Mouse (Mus musculus): ENCODE data around the gene Ablim2. TPM values are rescaled to one million over a fixed set of nuclear protein-coding genes. Genes with fewer than 3 reads are reported as not detected.

The Ablim2 gene
- polyA plus RNA-seq, 1 experiment from 2014 or later: 0.94 TPM

GRCm38 (mm10) chr5:35739536-35740278, 18.0 kb upstream of the Ablim2 start, which contains the start of gene Sh3tc1:
Gene Sh3tc1 (minus strand): TSS chr5:35739987.
- Histone ChIP-seq H3K4me3 (no peak within 1 kb of the TSS), H3K4me2 (no peak within 1 kb of the TSS), H3K9me3 (no peaks in the 10 kb centered on the region), H3K9ac (no peak within 1 kb of the TSS; the same call in 1 of the 2 replicates), H3K36me3 (no peaks in the 10 kb centered on the region), H3K27me3 (peaks cover 33% of the 10 kb centered on the region), H3K4me1 (0 out of 2 replicates have a peak, but pooled peaks cover 6% of the 10 kb centered on the region), H3K27ac (no peak within 1 kb of the TSS)
- no peak for ATAC-seq (ENCODE audit: insufficient number of reproducible peaks, insufficient read depth, low FRiP score, low TSS enrichment, low read depth)
- 18% methylated on average over 10 of the region's 10 CpGs for WGBS

GRCm38 (mm10) chr5:35740716-35741115, 17.0 kb upstream of the Ablim2 start:
- 7% methylated on average over 10 of the region's 10 CpGs for WGBS
- ATAC-seq (ENCODE audit: insufficient number of reproducible peaks, insufficient read depth, low FRiP score, low TSS enrichment, low read depth): no peak

GRCm38 (mm10) chr5:35741225-35741820, 16.4 kb upstream of the Ablim2 start:
- no peak for ATAC-seq (ENCODE audit: insufficient number of reproducible peaks, insufficient read depth, low FRiP score, low TSS enrichment, low read depth)
- Histone ChIP-seq H3K9ac (no peak overlapping the region), H3K4me3 (no peak overlapping the region), H3K27ac (no peak overlapping the region), H3K4me2 (no peak overlapping the region), H3K36me3 (no peaks in the 10 kb centered on the region), H3K4me1 (0 out of 2 replicates have a peak, but pooled peaks cover 6% of the 10 kb centered on the region), H3K27me3 (peaks cover 33% of the 10 kb centered on the region), H3K9me3 (no peaks in the 10 kb centered on the region)
- 38% methylated on average over 13 of the region's 13 CpGs for WGBS

More at GRCm38 (mm10) chr5:35740716-35741115, 17.0 kb upstream of the Ablim2 start:
- Histone ChIP-seq H3K27me3 (peaks cover 33% of the 10 kb centered on the region), H3K4me2 (no peak overlapping the region), H3K9me3 (no peaks in the 10 kb centered on the region), H3K4me3 (no peak overlapping the region), H3K27ac (no peak overlapping the region), H3K36me3 (no peaks in the 10 kb centered on the region), H3K9ac (no peak overlapping the region; the same call in 1 of the 2 replicates), H3K4me1 (0 out of 2 replicates have a peak, but pooled peaks cover 6% of the 10 kb centered on the region)

- no peak overlapping the region for H3K4me3 ChIP-seq
- ATAC-seq (ENCODE audit: insufficient number of reproducible peaks, insufficient read depth, low FRiP score, low TSS enrichment, low read depth): no peak
- WGBS: 71% methylated on average over 8 of the region's 8 CpGs
- H3K36me3 ChIP-seq: no peaks in the 10 kb centered on the region
- no peaks in the 10 kb centered on the region for H3K9me3 ChIP-seq
- H3K27ac ChIP-seq: no peak overlapping the region
- H3K27me3 ChIP-seq: peaks cover 33% of the 10 kb centered on the region
- H3K9ac ChIP-seq: no peak overlapping the region
- no peak overlapping the region for H3K4me2 ChIP-seq
- 0 out of 2 replicates have a peak, but pooled peaks cover 6% of the 10 kb centered on the region for H3K4me1 ChIP-seq
Observed at GRCm38 (mm10) chr5:35743238-35743951, 14.3 kb upstream of the Ablim2 start.

GRCm38 (mm10) chr5:35743990-35744722, 13.5 kb upstream of the Ablim2 start:
- Histone ChIP-seq H3K27me3 (peaks cover 28% of the 10 kb centered on the region), H3K9ac (no peak overlapping the region), H3K4me3 (no peak overlapping the region), H3K27ac (no peak overlapping the region), H3K9me3 (no peaks in the 10 kb centered on the region), H3K4me1 (0 out of 2 replicates have a peak, but pooled peaks cover 6% of the 10 kb centered on the region), H3K4me2 (no peak overlapping the region), H3K36me3 (no peaks in the 10 kb centered on the region)
- WGBS: 79% methylated on average over 7 of the region's 7 CpGs
- no peak for ATAC-seq (ENCODE audit: insufficient number of reproducible peaks, insufficient read depth, low FRiP score, low TSS enrichment, low read depth)

GRCm38 (mm10) chr5:35745406-35745805, 12.3 kb upstream of the Ablim2 start:
- H3K4me3 ChIP-seq: no peak overlapping the region
- H3K9me3 ChIP-seq: no peaks in the 10 kb centered on the region
- no peaks in the 10 kb centered on the region for H3K4me1 ChIP-seq
- H3K27me3 ChIP-seq: peaks cover 16% of the 10 kb centered on the region
- H3K9ac ChIP-seq: no peak overlapping the region
- ATAC-seq (ENCODE audit: insufficient number of reproducible peaks, insufficient read depth, low FRiP score, low TSS enrichment, low read depth): no peak
- H3K4me2 ChIP-seq: no peak overlapping the region
- no peaks in the 10 kb centered on the region for H3K36me3 ChIP-seq
- WGBS: 77% methylated on average over 5 of the region's 5 CpGs
- no peak overlapping the region for H3K27ac ChIP-seq

- WGBS: 30% methylated on average over 4 of the region's 4 CpGs
- ATAC-seq (ENCODE audit: insufficient number of reproducible peaks, insufficient read depth, low FRiP score, low TSS enrichment, low read depth): no peak
- H3K4me3 ChIP-seq: no peak overlapping the region
Observed at GRCm38 (mm10) chr5:35746910-35747309, 10.8 kb upstream of the Ablim2 start.

GRCm38 (mm10) chr5:35749416-35749815, 8.3 kb upstream of the Ablim2 start:
- 42% methylated on average over 3 of the region's 3 CpGs for WGBS

More at GRCm38 (mm10) chr5:35746910-35747309, 10.8 kb upstream of the Ablim2 start:
- H3K4me2 ChIP-seq: no peak overlapping the region
- no peak overlapping the region for H3K27ac ChIP-seq
- H3K9me3 ChIP-seq: no peaks in the 10 kb centered on the region
- H3K9ac ChIP-seq: no peak overlapping the region
- H3K4me1 ChIP-seq: no peaks in the 10 kb centered on the region
- H3K36me3 ChIP-seq: no peaks in the 10 kb centered on the region
- peaks cover under 1% of the 10 kb centered on the region; the same call in 1 of the 2 replicates for H3K27me3 ChIP-seq

GRCm38 (mm10) chr5:35750026-35750425, 7.7 kb upstream of the Ablim2 start:
- Histone ChIP-seq H3K4me3 (no peak overlapping the region), H3K36me3 (no peaks in the 10 kb centered on the region), H3K4me1 (no peaks in the 10 kb centered on the region), H3K27ac (no peak overlapping the region), H3K9ac (no peak overlapping the region), H3K4me2 (no peak overlapping the region), H3K9me3 (no peaks in the 10 kb centered on the region), H3K27me3 (no peaks in the 10 kb centered on the region)
- ATAC-seq (ENCODE audit: insufficient number of reproducible peaks, insufficient read depth, low FRiP score, low TSS enrichment, low read depth): no peak
- WGBS: 79% methylated on average over 1 of the region's 1 CpGs

More at GRCm38 (mm10) chr5:35749416-35749815, 8.3 kb upstream of the Ablim2 start:
- no peaks in the 10 kb centered on the region for H3K4me1 ChIP-seq
- no peak overlapping the region for H3K27ac ChIP-seq
- H3K4me2 ChIP-seq: no peak overlapping the region
- H3K9ac ChIP-seq: no peak overlapping the region
- no peaks in the 10 kb centered on the region for H3K27me3 ChIP-seq
- no peak for ATAC-seq (ENCODE audit: insufficient number of reproducible peaks, insufficient read depth, low FRiP score, low TSS enrichment, low read depth)
- no peak overlapping the region for H3K4me3 ChIP-seq
- H3K9me3 ChIP-seq: no peaks in the 10 kb centered on the region
- H3K36me3 ChIP-seq: no peaks in the 10 kb centered on the region

GRCm38 (mm10) chr5:35751016-35751415, 6.7 kb upstream of the Ablim2 start:
- Histone ChIP-seq H3K4me1 (no peaks in the 10 kb centered on the region), H3K9me3 (no peaks in the 10 kb centered on the region), H3K27ac (no peak overlapping the region), H3K27me3 (peaks cover 6% of the 10 kb centered on the region), H3K9ac (no peak overlapping the region), H3K4me3 (no peak overlapping the region), H3K4me2 (no peak overlapping the region), H3K36me3 (no peaks in the 10 kb centered on the region)
- 77% methylated on average over 7 of the region's 7 CpGs for WGBS
- no peak for ATAC-seq (ENCODE audit: insufficient number of reproducible peaks, insufficient read depth, low FRiP score, low TSS enrichment, low read depth)

- Histone ChIP-seq H3K36me3 (no peaks in the 10 kb centered on the region), H3K4me3 (no peak overlapping the region), H3K27ac (no peak overlapping the region), H3K4me2 (no peak overlapping the region), H3K27me3 (peaks cover 48% of the 10 kb centered on the region), H3K9ac (no peak overlapping the region), H3K9me3 (no peaks in the 10 kb centered on the region), H3K4me1 (peaks cover 15% of the 10 kb centered on the region)
- WGBS: 27% methylated on average over 5 of the region's 5 CpGs
- ATAC-seq (ENCODE audit: insufficient number of reproducible peaks, insufficient read depth, low FRiP score, low TSS enrichment, low read depth): no peak
Observed at GRCm38 (mm10) chr5:35755131-35755733, 2.4 kb upstream of the Ablim2 start.
